Mouse (Mus musculus): ENCODE results near the gene Sftpd.

The Sftpd gene

GRCm38 (mm10) chr14:41185059-41185821 lies at the start of gene Sftpd:
Sftpd (minus strand) TSS chr14:41185149.
- DNase-seq (ENCODE audit: low read depth, low spot score): no peak

GRCm38 (mm10) chr14:41198037-41198730 lies 13.2 kb upstream of the Sftpd start:
- DNase-seq (ENCODE audit: low read depth, low spot score): no peak

GRCm38 (mm10) chr14:41189496-41189895 lies 4.5 kb upstream of the Sftpd start:
- no peak for DNase-seq (ENCODE audit: low read depth, low spot score)

- no peak for DNase-seq (ENCODE audit: low read depth, low spot score)
Measured at GRCm38 (mm10) chr14:41174802-41175201, 10.1 kb downstream of the Sftpd start.

DNA sequence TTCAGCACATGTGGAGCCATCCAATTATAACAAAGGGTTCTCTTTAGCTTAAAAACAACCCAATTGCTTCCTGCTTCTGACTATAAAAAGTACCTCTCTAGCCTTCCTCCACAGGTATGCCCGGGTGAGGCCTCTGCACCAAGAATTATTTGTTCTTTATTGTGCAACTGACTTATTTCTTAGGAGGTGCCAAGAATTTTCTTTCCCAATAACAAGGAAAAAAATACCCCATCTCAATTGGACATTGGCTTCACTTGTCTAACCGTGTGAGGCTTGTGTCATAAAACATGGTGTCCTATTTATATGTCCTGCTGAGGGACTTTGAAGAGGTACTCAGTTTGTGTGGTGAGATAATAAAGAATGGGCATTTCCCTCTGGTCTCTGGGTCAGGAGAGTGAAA lies 14.4 kb downstream of the Sftpd start:
- DNase-seq (ENCODE audit: low read depth, low spot score): no peak

DNA sequence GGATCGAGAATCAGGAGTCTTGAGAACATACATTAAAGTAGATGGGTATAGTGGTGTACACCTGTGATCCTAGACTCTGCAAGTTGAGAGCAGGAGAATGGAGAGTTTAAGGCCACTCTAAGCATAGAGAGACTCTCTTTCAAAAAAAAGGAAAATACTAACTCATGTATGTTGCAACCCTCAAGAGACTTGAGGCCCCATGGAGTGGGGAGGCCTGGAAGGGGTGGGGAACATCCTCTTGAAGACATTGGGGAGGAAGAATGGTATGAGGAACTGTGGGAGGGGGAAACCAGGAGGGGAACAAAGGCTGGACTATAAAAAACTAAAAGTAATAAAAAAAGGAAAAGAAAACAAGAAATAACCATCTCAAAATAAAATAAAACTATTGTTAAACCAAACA lies 16.4 kb downstream of the Sftpd start:
- no peak for DNase-seq (ENCODE audit: low read depth, low spot score)

GRCm38 (mm10) chr14:41167278-41167677 lies 17.7 kb downstream of the Sftpd start:
- no peak for DNase-seq (ENCODE audit: low read depth, low spot score)

GRCm38 (mm10) chr14:41162663-41163062 lies 22.3 kb downstream of the Sftpd start:
- no peak for DNase-seq (ENCODE audit: low read depth, low spot score)

DNA sequence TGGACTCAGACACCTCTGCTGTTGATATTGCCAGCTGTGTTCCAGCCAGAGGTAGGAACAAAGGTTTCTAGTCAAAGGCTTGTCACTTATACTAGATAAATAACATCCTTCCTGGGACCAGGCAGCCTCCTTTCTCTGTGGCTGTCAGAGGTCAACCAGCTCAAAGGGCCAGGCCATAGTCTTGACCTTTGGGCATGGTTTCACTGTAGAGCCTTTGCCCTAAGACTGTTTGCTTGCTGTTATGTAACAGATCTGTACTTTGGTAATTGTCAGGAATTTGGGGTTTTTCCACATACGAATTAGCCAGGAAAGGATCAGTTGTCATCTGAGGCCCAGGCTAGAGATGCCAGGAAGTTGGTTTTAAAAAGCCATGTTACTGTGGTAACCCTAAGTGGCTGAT lies 24.2 kb downstream of the Sftpd start:
- no peak for DNase-seq (ENCODE audit: low read depth, low spot score)

DNA sequence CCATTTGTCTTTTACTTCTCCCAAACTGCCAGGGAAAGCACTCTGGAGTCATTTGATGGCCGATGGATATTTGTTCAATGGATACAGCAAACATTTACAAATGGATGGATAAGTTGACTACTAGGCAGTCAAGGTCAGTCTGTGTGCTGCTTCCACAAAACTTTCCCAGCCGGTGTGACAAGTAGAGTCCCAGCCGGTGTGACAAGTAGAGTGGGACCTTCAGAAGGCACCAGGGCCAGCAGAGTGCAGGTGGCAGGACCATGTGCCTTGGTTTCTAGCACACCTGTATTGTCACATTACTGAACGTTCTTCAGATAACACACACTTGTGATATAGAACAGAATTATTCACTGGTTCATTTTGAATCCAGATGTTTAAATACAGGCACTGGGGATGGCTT lies 24.9 kb downstream of the Sftpd start:
- DNase-seq (ENCODE audit: low read depth, low spot score): no peak

GRCm38 (mm10) chr14:41151220-41151898 lies 33.6 kb downstream of the Sftpd start, which contains the start of gene Mbl1:
Mbl1 (plus strand) TSS chr14:41151458.
- DNase-seq (ENCODE audit: low read depth, low spot score): no peak

DNA sequence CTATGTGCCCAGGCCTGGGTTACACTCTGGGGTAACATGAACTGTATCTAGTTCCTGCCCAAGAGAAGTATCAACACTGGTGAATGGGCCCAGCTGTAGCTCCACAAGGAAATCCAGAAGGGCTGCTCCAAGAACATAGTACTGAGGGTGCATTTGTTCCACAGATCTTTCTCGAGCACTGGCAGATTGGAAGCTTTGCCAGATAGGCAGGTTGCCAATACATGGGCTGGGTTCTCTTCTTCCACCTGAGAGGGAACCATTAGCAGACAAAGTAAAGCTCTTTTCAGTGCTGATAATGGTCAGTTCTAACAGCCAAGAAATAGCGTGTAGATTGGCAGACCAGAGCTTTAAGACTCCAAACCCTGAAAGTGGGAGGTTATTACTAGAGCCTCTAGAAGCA lies 37.6 kb downstream of the Sftpd start:
- DNase-seq (ENCODE audit: low read depth, low spot score): no peak

DNA sequence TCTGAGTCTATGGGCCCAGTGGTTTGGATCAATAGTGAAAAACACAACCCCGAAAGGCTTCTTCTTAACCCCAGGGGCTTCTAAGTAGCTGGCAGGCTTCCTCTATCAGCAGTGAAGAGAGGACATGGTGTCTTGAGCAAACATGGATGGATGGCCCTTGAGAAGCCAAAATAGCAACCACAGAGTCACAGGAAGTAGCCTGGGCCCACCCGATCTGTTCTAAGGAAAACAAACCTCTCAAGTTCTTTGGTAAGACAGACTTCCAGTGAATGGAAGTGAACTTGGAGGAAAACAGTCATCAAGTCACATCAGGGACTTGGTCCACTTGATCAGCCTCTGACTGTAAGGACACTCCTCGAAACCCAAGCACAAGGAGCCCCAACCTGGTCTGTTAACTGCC lies 38.0 kb downstream of the Sftpd start:
- no peak for DNase-seq (ENCODE audit: low read depth, low spot score)

GRCm38 (mm10) chr14:41146035-41146434 lies 38.9 kb downstream of the Sftpd start:
- DNase-seq (ENCODE audit: low read depth, low spot score): no peak

- no peak for DNase-seq (ENCODE audit: low read depth, low spot score)
Measured at GRCm38 (mm10) chr14:41140686-41141085, 44.3 kb downstream of the Sftpd start.

DNA sequence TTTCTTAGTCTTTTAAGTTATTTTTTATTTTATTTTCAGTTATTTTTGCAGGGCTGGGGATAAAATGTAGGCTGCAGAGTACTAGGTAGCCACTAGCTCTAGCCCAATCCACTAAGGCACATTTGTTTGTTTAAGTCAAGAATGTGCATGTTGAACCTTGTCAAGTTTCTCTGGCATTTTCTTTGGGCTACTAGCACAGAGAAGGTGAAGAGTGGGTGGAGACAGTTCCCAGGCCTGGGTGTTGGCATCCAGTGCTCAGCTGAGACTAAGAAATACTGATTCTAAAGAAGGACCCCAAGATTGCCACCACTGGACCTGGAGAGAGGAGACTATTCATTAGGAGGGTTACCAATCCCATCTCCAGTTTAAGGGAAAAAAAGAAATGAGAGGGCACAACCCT lies 47.9 kb downstream of the Sftpd start:
- no peak for DNase-seq (ENCODE audit: low read depth, low spot score)

- DNase-seq (ENCODE audit: low read depth, low spot score): no peak
Measured at GRCm38 (mm10) chr14:41131540-41131939, 53.4 kb downstream of the Sftpd start, which contains the start of gene Sftpa1. Sftpa1 (plus strand) TSS chr14:41131782.

- no peak for DNase-seq (ENCODE audit: low read depth, low spot score)
Measured at GRCm38 (mm10) chr14:41127997-41128396, 57.0 kb downstream of the Sftpd start.

- no peak for DNase-seq (ENCODE audit: low read depth, low spot score)
Measured at GRCm38 (mm10) chr14:41124683-41125082, 60.3 kb downstream of the Sftpd start.
